Mouse (Mus musculus): ENCODE measurements around the gene Sri.

- TF ChIP-seq EP300 (IDR thresholded peaks at IDR 0.05; ENCODE audit: low read depth) (no peak), CTCF (IDR thresholded peaks at IDR 0.05; ENCODE audit: low read depth) (no peak)
Observed at GRCm38 (mm10) chr5:8045855-8046254, at the start of gene Sri.

Measured in liver, embryonic 14.5 days (tissue).